Mouse (Mus musculus) erythroid progenitor cell, adult 5-6 weeks (primary cell): ENCODE results near the gene Fbxo8. TPM values are rescaled to one million over a fixed set of nuclear protein-coding genes. Genes with fewer than 3 reads are reported as not detected.

Experiments used
- ATAC-seq: replicated peaks from 2 replicates; pipeline ENCODE4 v1.8.0; 2016; ENCODE audit warnings: moderate number of reproducible peaks, mild to moderate bottlenecking, moderate TSS enrichment, inconsistent platforms; ENCODE audit not compliant: poor library complexity, low FRiP score, severe bottlenecking
- total RNA-seq, 2 experiments: library from RNA; stranded (forward) in 1 of 2; stranded (reverse) in 1 of 2; fragments of 150-400 nt in 1 of 2; fragments of 186-747, 209-891 nt in 1 of 2; gene quantifications; 2 replicates each; pipeline versions ENCODE4 v1.2.3 to v1.2.4; 2015 to 2017; ENCODE audit warnings: low replicate concordance in 2 of 2

Fbxo8 gene
- total RNA-seq, 2 experiments from 2014 or later: 11.6 to 35.2 TPM

GRCm38 (mm10) chr8:56591502-56591901 is 40.6 kb downstream of the Fbxo8 start:
- no peak for ATAC-seq

- no peak for ATAC-seq
Measured at GRCm38 (mm10) chr8:56606481-56606880, 55.6 kb downstream of the Fbxo8 start.

GRCm38 (mm10) chr8:56611736-56612135 is 60.8 kb downstream of the Fbxo8 start:
- no peak for ATAC-seq

GRCm38 (mm10) chr8:56614235-56614634 is 63.3 kb downstream of the Fbxo8 start:
- ATAC-seq: no peak

- peak; percentile 54; the same call in 1 of the 2 replicates for ATAC-seq
Measured at GRCm38 (mm10) chr8:56615005-56615404, 64.1 kb downstream of the Fbxo8 start.

GRCm38 (mm10) chr8:56616260-56616659 is 65.4 kb downstream of the Fbxo8 start:
- no peak for ATAC-seq

GRCm38 (mm10) chr8:56617271-56617670 is 66.4 kb downstream of the Fbxo8 start:
- no peak for ATAC-seq

- ATAC-seq: no peak
Measured at GRCm38 (mm10) chr8:56619056-56619455, 68.2 kb downstream of the Fbxo8 start.

GRCm38 (mm10) chr8:56619571-56619970 is 68.7 kb downstream of the Fbxo8 start:
- no peak for ATAC-seq

GRCm38 (mm10) chr8:56620691-56621090 is 69.8 kb downstream of the Fbxo8 start:
- no peak for ATAC-seq

- no peak for ATAC-seq
Measured at GRCm38 (mm10) chr8:56621093-56621492, 70.2 kb downstream of the Fbxo8 start.

GRCm38 (mm10) chr8:56622470-56623024 is 71.7 kb downstream of the Fbxo8 start:
- no peak for ATAC-seq

- ATAC-seq: no peak
Measured at GRCm38 (mm10) chr8:56623346-56623745, 72.5 kb downstream of the Fbxo8 start.

- ATAC-seq: no peak
Measured at GRCm38 (mm10) chr8:56629160-56629559, 78.3 kb downstream of the Fbxo8 start.

- ATAC-seq: no peak
Measured at GRCm38 (mm10) chr8:56639277-56639676, 88.4 kb downstream of the Fbxo8 start.

Other genes with a start within 250 kb of the Fbxo8 start
- 42.2 and 75.5 TPM in 2 replicates for gene Cep44, start within 50 bp of the Fbxo8 start, total RNA-seq (2015; ENCODE audit: low replicate concordance)
- 40.4 and 49.5 TPM in 2 replicates for gene Cep44, start within 50 bp of the Fbxo8 start, total RNA-seq (2017; ENCODE audit: low replicate concordance)